Comparison of ENCODE assay signal across 17 mouse cellular contexts in genomic region chr15:83281303-83281702, GRCm38 (mm10). TPM values are rescaled to one million over a fixed set of nuclear protein-coding genes. Genes with fewer than 3 reads are reported as not detected.
DNase-seq lines count a peak whose midpoint lies in the region; ATAC-seq and TF ChIP-seq lines count a peak whose summit lies in the region.
"Had no signal": no experiment of that assay in that cellular context is flagged by ENCODE, and none has a peak within 500 bp of the region (broad histone marks: within the 10 kb centered on the region; RNA-seq: fewer than 3 reads in every experiment).

No protein-coding gene starts in this region.

- H3K9me3 ChIP-seq in lung, embryonic 14.5 days (ENCODE audit: low read depth, low read length) = no peaks in the 10 kb centered on the region
- no peaks in the 10 kb centered on the region for H3K9me3 ChIP-seq in intestine, embryonic 15.5 days
- H3K9me3 ChIP-seq: embryonic facial prominence, embryonic 13.5 days had no signal

- H3K9ac ChIP-seq in lung, embryonic 14.5 days = no peak overlapping the region
- H3K9ac ChIP-seq in intestine, embryonic 15.5 days = no peak overlapping the region
- H3K9ac ChIP-seq: embryonic facial prominence, embryonic 13.5 days; forebrain, postnatal 0 days had no signal

- H3K27me3 ChIP-seq in lung, embryonic 14.5 days (ENCODE audit: insufficient read depth, low read length) = no peaks in the 10 kb centered on the region
- no peaks in the 10 kb centered on the region for H3K27me3 ChIP-seq in intestine, embryonic 15.5 days (replicated peaks)
- H3K27me3 ChIP-seq: embryonic facial prominence, embryonic 13.5 days had no signal

- no peaks in the 10 kb centered on the region for H3K4me1 ChIP-seq in lung, embryonic 14.5 days (ENCODE audit: insufficient read depth)
- H3K4me1 ChIP-seq in lung, adult 2 months (ENCODE audit: control insufficient read depth, insufficient read depth, low read length) = no peaks in the 10 kb centered on the region
- H3K4me1 ChIP-seq in intestine, embryonic 15.5 days (replicated peaks) = no peaks in the 10 kb centered on the region; the same call in 1 of the 2 replicates

- WGBS in lung, embryonic 14.5 days = 25% methylated on average over 11 of the region's 11 CpGs
- 41% methylated on average over 11 of the region's 11 CpGs for WGBS in lung, adult 2 months
- WGBS in intestine, embryonic 15.5 days = 39% methylated on average over 11 of the region's 11 CpGs

- no peak overlapping the region for H3K4me3 ChIP-seq in lung, embryonic 14.5 days (ENCODE audit: low read depth, low read length)
- no peak overlapping the region for H3K4me3 ChIP-seq in lung, adult 2 months (replicated peaks; ENCODE audit: extremely low read depth, low read depth, low read length)
- H3K4me3 ChIP-seq in intestine, embryonic 15.5 days (replicated peaks) = no peak overlapping the region
- H3K4me3 ChIP-seq: embryonic facial prominence, embryonic 13.5 days had no signal

- H3K36me3 ChIP-seq in lung, embryonic 14.5 days (ENCODE audit: insufficient read depth) = no peaks in the 10 kb centered on the region
- H3K36me3 ChIP-seq in intestine, embryonic 15.5 days = no peaks in the 10 kb centered on the region
- H3K36me3 ChIP-seq: embryonic facial prominence, embryonic 13.5 days had no signal

- H3K27ac ChIP-seq in lung, embryonic 14.5 days (ENCODE audit: low read depth) = peak overlapping the region; percentile 72
- H3K27ac ChIP-seq in intestine, embryonic 15.5 days = peak overlapping the region; percentile 76
- H3K27ac ChIP-seq: embryonic facial prominence, embryonic 13.5 days; kidney, postnatal 0 days had no signal

- no peak for TF ChIP-seq CTCF in lung, embryonic 14.5 days (IDR thresholded peaks at IDR 0.05; ENCODE audit: low read depth)
- TF ChIP-seq CTCF in lung, adult 2 months (IDR thresholded peaks at IDR 0.05; ENCODE audit: insufficient read depth, low read length) = no peak

- peak overlapping the region; percentile 27; the same call in 1 of the 2 replicates for H3K4me2 ChIP-seq in lung, embryonic 14.5 days
- H3K4me2 ChIP-seq in intestine, embryonic 15.5 days (replicated peaks) = peak overlapping the region; percentile 28
- H3K4me2 ChIP-seq: embryonic facial prominence, embryonic 13.5 days; liver, embryonic 11.5 days; midbrain, embryonic 11.5 days had no signal

- ATAC-seq in lung, embryonic 14.5 days (ENCODE audit: insufficient read depth) = peak; percentile 65
- ATAC-seq in intestine, embryonic 15.5 days = peak; percentile 79
- ATAC-seq: forebrain, postnatal 0 days; inflammation-experienced regulatory T-cells, adult 6 months had no signal

- TF ChIP-seq POLR2A in lung, adult 2 months (IDR thresholded peaks at IDR 0.05; ENCODE audit: borderline replicate concordance, extremely low read depth, low read depth, low read length) = no peak

- peak; percentile 73 for DNase-seq in lung, embryonic 14.5 days
- no peak for DNase-seq in lung, adult 2 months
- DNase-seq in lung, postnatal 4 days = peak; percentile 61 to 81
- no peak for DNase-seq in cerebellum, adult 9-10 months
- no peak for DNase-seq in layer of hippocampus, adult 9-10 months (ENCODE audit: low spot score)
- no peak for DNase-seq in kidney, adult 8-10 months
- DNase-seq: adrenal gland, adult 2 months; cerebellum, postnatal 10 days; forebrain, postnatal 0 days; right cerebral cortex, postnatal 4 days; thymus, postnatal 36 days had no signal

RNA-seq across cellular contexts. Expression of gene A4galt, which starts 29.7 kb away (rescaled TPM):
- 2.4 TPM in 2 replicates for polyA plus RNA-seq in lung, embryonic 14.5 days (2014; fragmentation: Nextera tagmentation; extraction: Ambion mirVana)
- 42.6 and 74.6 TPM in 2 replicates for polyA plus RNA-seq in lung, adult 2 months (2012; rRNA removed)
- 3.3 and 4.2 TPM in 2 replicates for polyA plus RNA-seq in intestine, embryonic 15.5 days (2015; fragmentation: Nextera tagmentation; extraction: Ambion mirVana)
- polyA plus RNA-seq: inflammation-experienced regulatory T-cells, adult 6 months had no signal

Comparison
In these comparisons a context has a peak if more than half of its experiments do, and no peak if none do; other contexts are left out.
1. DNase-seq: peak in lung, embryonic 14.5 days (single experiment) and lung, postnatal 4 days (2 of 2); none in lung, adult 2 months (single experiment), cerebellum, adult 9-10 months (single experiment), layer of hippocampus, adult 9-10 months (single experiment) and kidney, adult 8-10 months (0 of 2).